Mouse (Mus musculus): Measurements from ENCODE around the gene Arl8a.

DNA sequence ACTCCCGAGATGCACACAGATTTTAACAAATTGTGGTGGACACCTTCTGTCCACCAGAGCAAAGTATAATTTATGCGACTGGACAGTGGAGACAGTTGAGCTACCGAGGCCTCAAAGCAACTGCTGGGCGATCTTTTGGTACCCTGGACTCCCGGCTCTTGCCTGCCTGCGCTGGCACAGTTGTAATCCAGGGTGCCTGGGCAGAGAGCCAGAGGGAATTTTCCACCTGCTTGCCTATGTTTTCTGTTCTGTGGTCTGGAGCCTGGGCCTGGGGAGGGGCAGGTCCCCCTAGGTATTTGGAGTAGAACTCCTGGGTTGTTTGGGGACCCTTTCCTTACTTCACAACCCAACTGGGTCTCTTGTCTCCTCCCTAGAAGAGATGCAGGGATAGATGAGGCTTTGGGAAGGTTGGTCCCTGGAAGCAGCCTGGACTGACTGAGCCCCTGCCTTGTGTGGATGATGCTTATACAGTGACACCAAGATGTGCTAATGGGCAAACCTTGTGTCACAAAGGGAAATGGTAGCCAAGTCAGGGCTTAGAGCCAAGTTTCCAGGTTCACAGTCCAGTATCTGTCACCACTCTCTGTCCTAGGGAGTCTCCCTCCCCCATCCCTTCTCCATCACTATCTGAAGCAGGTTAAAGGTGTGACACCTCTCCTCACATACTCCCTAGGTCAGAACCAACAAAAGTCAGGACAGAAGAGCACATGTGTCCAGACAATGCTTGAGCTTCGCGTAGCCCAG is 35.4 kb downstream of the Arl8a start:
- TF ChIP-seq CTCF (IDR thresholded peaks at IDR 0.05; ENCODE audit: low read depth, low read length) (no peak), POLR2A (IDR thresholded peaks at IDR 0.05; ENCODE audit: borderline replicate concordance, low read depth, low read length) (no peak)

All from bone marrow macrophage, adult 2 months (primary cell).